Mouse (Mus musculus) urinary bladder, postnatal 4 days (tissue): Measurements from ENCODE around the gene Gm2174.

Experiments used
- DNase-seq, 2 experiments: peaks; one replicate each; pipeline ENCODE4 v3.0.0; 2021 to 2022; ENCODE audit warnings: low spot score in 2 of 2

Gm2174 gene

GRCm38 (mm10) chrX:56497241-56497640 is 49.5 kb downstream of the Gm2174 start:
- DNase-seq = no peak
